Mouse (Mus musculus) urinary bladder, postnatal 14 days (tissue): ENCODE measurements at regions not wholly inside any gene's neighbourhood (a gene's known extent, or its start where the extent isn't known, plus 50 kb on each side); places are given as distances from the start of the nearest gene placed in this dataset.

Experiments
- DNase-seq: peaks from one replicate; pipeline ENCODE4 v3.0.0; 2021; ENCODE audit warnings: low spot score

GRCm38 (mm10) chr17:79798361-79798760 lies 83.5 kb upstream of the Cyp1b1 start:
- no peak for DNase-seq

DNA sequence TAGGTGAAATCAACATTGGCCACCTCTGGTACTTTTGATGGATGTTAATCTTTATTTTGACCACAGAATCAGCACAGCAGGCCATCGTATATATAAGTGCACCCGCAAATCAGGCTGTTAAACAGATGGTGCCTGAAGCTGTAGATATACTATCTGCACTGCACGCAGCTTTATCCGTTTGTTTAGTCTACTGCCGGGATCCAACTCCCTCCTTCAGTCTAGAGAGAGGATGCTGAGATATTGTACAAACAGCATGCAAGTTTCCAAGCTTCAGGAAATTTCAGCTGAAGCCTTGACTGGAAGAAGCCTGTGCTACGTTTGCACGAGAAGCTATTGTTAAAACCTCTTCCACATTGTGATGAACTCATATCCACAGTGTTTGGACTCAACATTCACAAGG lies 75.3 kb upstream of the Cyp1b1 start:
- DNase-seq, result no peak

GRCm38 (mm10) chr17:79787201-79787600 lies 72.3 kb upstream of the Cyp1b1 start:
- DNase-seq, result no peak

- DNase-seq, result peak; percentile 10
Measured at GRCm38 (mm10) chr17:79786691-79787090, 71.8 kb upstream of the Cyp1b1 start.

DNA sequence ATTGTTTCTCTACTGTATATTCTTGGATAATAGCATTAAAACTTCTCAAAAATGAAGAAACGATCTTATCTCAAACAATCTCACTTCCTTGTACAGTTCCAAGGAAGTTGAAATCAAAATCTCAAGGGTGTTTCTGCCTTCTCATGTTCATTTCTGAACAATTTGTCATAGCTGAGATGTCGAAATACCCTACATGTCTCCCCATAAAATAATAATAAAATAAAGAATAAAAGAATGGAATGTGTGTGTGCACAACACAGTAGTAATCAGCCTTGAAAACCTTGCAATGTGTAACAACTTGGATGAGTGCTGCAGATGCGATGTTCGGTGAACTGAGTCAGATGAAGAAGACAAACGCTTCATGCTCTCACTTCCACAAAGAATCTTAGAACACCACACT lies 71.4 kb upstream of the Cyp1b1 start:
- DNase-seq, result no peak

GRCm38 (mm10) chr17:79784256-79784870 lies 69.5 kb upstream of the Cyp1b1 start:
- DNase-seq, result no peak

DNA sequence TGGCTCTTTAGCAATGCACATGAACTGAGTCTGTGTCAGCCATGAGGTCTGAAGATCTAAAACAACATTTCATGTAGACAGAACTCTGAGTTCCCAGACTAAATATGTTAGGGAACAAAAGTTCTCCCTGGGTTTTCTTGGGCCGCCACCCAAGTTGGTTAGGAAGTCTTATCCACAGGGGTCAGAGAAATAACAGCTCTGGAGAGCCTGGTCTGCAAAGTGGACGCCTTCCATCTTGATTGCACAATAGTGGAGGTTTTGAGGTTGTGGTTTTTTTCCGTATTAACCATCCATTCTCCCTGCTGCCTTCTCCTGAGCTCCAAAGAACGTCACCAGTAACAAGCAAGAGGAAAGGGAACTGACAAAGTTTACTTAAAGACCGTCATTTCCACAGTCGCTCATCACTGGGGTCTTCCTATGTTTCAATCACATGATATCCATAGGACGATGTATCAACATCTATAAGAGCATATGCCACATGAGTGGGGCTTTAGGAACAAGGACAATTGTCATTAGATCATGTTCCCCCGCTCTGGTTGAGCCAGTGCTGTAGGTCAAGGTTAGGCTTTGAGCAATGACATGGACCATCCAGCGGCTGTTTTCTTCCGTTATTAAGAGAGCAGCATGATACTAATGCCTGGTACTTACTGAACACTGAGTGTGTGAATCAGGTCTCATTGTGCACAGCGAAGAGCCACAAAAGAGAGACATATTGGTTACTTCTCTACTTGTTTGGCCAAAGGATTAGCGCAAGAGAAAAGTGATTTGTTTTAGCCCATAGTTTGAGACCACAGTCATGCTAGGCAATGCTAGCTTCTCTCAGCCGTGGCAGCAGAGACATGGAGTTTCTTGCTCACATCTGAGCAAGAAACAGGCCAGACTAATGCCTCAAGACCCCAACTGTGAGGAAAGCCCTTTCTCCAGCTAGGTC lies 67.1 kb upstream of the Cyp1b1 start:
- peak; percentile 63 for DNase-seq

DNA sequence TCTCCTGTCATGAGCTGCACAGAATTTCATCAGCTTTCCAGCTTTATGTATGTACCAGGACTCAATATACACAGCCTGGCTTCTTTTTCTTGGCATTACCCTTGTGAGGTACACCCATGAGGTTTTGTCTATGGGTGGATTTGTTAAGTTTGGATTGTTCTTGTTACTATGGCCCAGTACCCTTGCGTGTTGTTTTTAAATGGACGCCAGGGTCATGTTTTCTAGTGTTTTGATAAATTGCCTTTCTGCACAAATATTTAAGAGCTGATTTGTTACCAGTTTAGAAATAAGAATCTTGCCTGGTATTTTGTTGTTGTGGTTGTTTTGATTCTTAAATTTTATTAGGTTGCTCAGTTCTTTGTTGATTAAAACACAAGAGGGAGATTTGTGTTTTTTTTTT lies 66.4 kb upstream of the Cyp1b1 start:
- no peak for DNase-seq

- no peak for DNase-seq
Measured at GRCm38 (mm10) chr17:79777874-79778395, 63.1 kb upstream of the Cyp1b1 start.

DNA sequence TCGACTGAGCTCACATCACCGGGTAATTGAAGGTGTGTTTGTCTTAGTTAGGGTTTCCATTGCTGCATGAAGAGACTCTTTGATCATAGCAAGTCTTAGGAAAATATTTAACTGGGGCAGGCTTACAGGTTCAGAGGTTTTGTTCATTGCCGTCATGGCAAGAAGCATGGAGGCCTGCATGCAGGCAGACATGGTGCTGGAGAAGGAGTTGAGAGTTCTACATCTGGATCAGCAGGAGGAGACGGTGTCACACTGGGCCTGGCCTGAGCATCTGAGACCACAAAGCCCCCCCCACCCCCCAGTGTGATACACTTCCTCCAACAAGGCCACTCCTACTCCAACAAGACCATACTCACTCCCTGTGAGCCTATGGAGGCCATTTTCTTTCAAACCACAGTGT lies 61.3 kb upstream of the Cyp1b1 start:
- no peak for DNase-seq

DNA sequence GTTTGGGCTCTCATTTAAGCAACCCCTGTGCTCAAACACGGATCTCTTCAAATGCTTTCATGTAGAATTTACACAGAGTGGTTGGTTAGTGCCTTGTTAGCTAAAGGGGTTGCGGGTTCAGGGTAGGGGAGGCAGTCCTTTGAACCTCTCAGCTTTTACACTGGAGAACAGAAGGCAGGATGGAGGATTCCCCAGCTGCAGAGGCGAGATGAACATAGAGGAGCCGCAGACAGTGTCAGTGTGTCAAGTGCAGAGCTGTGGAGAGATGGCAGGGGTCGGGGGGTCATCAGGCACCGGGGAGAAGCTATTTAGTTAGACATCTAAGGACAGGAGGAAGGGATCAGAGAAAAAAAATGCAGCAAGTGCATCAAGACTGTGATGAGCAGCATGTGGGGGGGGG lies 60.4 kb upstream of the Cyp1b1 start:
- no peak for DNase-seq

- DNase-seq, result no peak
Measured at GRCm38 (mm10) chr17:79774291-79774690, 59.4 kb upstream of the Cyp1b1 start.

DNA sequence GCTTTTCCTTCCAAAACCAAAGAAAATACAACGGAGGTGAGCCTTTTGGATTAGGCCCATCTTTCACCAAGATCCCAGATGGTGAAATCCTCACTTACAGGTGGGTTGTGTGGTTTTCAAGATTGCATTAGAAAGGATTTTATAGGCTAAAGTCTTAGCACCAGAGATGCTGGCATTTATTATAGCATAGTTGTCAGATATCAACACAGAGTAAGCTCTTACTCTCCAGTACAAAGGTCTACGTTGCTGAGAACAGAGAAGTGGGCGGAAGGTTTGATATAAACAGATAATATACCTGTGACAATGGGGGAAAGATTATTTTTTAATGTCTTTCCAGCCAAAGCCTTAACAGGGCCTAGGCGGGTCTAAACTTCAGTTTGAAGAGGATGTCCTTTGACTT lies 57.4 kb upstream of the Cyp1b1 start:
- no peak for DNase-seq

- DNase-seq, result no peak
Measured at GRCm38 (mm10) chr17:79771727-79772126, 56.9 kb upstream of the Cyp1b1 start.

GRCm38 (mm10) chr17:79770911-79771310 lies 56.0 kb upstream of the Cyp1b1 start:
- DNase-seq, result no peak

DNA sequence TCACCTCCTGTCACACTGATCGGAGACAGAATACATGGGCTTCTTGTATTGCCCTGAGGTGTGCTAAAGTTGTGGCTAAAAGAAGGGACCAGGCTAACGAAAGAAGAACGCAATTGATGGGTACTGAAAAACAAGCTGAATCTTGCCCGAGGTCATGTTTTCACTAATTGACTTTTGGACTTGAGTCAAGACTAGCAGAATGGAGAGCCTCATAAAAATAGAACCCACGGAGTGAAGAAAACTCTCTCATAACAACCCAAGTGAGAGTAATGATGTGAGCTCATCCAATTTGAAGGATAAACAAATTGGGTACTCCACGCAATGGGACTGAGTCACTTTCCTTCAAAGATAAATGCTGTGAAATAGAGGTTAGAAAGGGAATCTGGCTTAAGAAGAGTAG lies 55.0 kb upstream of the Cyp1b1 start:
- no peak for DNase-seq

DNA sequence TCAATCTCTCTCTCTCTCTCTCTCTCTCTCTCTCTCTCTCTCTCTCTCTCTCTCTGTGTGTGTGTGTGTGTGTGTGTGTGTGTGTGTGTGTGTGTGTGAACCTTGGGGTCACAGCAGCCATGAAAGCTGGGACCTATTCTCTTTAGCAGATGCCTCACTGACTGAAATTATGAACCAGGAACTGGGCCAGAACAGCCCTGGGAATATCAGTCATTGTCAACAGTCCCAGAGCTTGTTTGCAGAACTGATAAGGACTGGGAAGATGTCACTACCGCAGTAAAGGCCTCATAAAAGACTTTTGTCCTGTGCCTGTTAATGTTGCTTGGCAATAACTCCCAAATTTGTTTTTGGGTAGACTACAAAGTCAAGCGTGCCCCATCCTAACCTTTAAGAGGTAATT lies 53.2 kb upstream of the Cyp1b1 start:
- no peak for DNase-seq

GRCm38 (mm10) chr17:79765061-79765794 lies 50.4 kb upstream of the Cyp1b1 start:
- no peak for DNase-seq
